Mouse (Mus musculus) limb, embryonic 14.5 days (tissue): ENCODE measurements around the gene Jazf1. TPM values are rescaled to one million over a fixed set of nuclear protein-coding genes. Genes with fewer than 3 reads are reported as not detected.

Experiments used
- ATAC-seq: fragments of 200-750 bp; cut with Nextera tagmentation; 2 replicates; pipeline ENCODE4 v1.8.0; 2017; ENCODE audit warnings: low read depth, moderate number of reproducible peaks, moderate TSS enrichment; ENCODE audit not compliant: low FRiP score
- DNase-seq: peaks from one replicate; pipeline ENCODE4 v3.0.0-alpha.2; 2015; ENCODE audit warnings: low spot score
- H3K27ac ChIP-seq: fragments of 300-500 bp; sonication (generic); replicated peaks from 2 replicates; pipeline ENCODE4 v1.5.1; 2014; ENCODE audit warnings: low read depth, mild to moderate bottlenecking, low read length, moderate library complexity, mixed read lengths
- H3K27me3 ChIP-seq: fragments of 300-500 bp; sonication (generic); 2 replicates; pipeline ENCODE4 v1.6.1; 2014; ENCODE audit warnings: low read length, mixed read lengths; ENCODE audit not compliant: control insufficient read depth, insufficient read depth
- H3K36me3 ChIP-seq: fragments of 300-500 bp; sonication (generic); 2 replicates; pipeline ENCODE4 v1.6.1; 2014; ENCODE audit warnings: mild to moderate bottlenecking, low read length, moderate library complexity, mixed read lengths; ENCODE audit not compliant: control insufficient read depth, insufficient read depth
- H3K4me1 ChIP-seq: fragments of 300-500 bp; sonication (generic); 2 replicates; pipeline ENCODE4 v1.6.1; 2014; ENCODE audit warnings: antibody characterized with exemption, low read length, mixed read lengths; ENCODE audit not compliant: control insufficient read depth, insufficient read depth
- H3K4me2 ChIP-seq: fragments of 300-500 bp; sonication (generic); replicated peaks from 2 replicates; pipeline ENCODE4 v1.6.1; 2014; ENCODE audit warnings: low read depth, mild to moderate bottlenecking, low read length, moderate library complexity; ENCODE audit not compliant: severe bottlenecking
- H3K4me3 ChIP-seq: fragments of 300-500 bp; sonication (generic); replicated peaks from 2 replicates; pipeline ENCODE4 v1.5.1; 2014; ENCODE audit warnings: low read length
- H3K9ac ChIP-seq: fragments of 300-500 bp; sonication (generic); 2 replicates; pipeline ENCODE4 v1.6.1; 2014; ENCODE audit warnings: mild to moderate bottlenecking, low read depth, low read length, moderate library complexity; ENCODE audit not compliant: severe bottlenecking
- H3K9me3 ChIP-seq: fragments of 300-500 bp; sonication (generic); 2 replicates; pipeline ENCODE4 v1.6.1; 2016; ENCODE audit warnings: low read length; ENCODE audit not compliant: control insufficient read depth
- POLR2A ChIP-seq: fragments of 200-500 bp; IDR thresholded peaks from 2 replicates; pipeline ENCODE4 v1.8.0; 2012; ENCODE audit warnings: inconsistent platforms, mild to moderate bottlenecking, moderate library complexity, borderline replicate concordance; ENCODE audit not compliant: insufficient read depth, insufficient read length; ENCODE audit errors: extremely low read depth
- WGBS: fragments of 180-500 bp; shearing (Covaris S2); extraction: QIAGEN DNeasy Blood & Tissue Kit; methylation state at CpG from one replicate; pipeline ENCODE4 v1.1.7; 2014; 5-methylcytosine and 5-hydroxymethylcytosine counted together
- polyA plus RNA-seq, 2 experiments: library from polyadenylated mRNA; depleted of rRNA in 1 of 2; stranded (reverse) in 1 of 2; unstranded in 1 of 2; fragments of >200 nt; fragmentation: Nextera tagmentation in 1 of 2; extraction: Ambion mirVana in 1 of 2; gene quantifications; 2 replicates each; pipeline versions ENCODE4 v1.2.1 to v1.2.3; 2012 to 2014

Gene Jazf1
- polyA plus RNA-seq, 2 experiments: 13.2 to 22.0 TPM

DNA sequence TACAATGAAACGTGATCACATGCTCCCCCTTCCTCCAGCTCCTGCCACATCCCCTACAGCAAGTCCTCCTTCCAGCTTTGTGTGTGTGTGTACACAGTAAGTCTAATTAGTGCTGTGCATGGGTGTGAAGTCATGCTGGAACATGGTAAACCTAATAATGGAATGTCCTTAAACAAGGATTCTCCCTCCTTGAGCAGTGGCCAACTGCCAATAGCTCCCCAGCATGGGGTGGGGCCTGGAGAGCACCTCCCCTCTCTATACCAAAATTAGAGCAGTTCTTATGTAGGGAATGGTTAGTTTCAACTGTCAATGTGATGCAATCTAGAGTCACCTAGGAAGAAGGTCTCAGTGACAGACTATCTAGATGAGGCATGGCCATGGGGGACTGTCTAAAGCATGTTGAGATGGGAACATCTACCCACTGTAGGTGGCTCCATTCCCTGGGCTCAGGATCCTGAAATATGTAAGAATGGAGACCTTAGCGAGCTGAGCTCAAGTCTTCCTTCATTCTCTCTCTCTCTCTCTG is 240.6 kb downstream of the Jazf1 start:
- H3K27me3 ChIP-seq: no peaks in the 10 kb centered on the region
- no peak overlapping the region for H3K4me3 ChIP-seq
- no peaks in the 10 kb centered on the region for H3K9me3 ChIP-seq
- peaks cover 35% of the 10 kb centered on the region for H3K4me1 ChIP-seq
- TF ChIP-seq POLR2A: no peak
- no peak overlapping the region for H3K9ac ChIP-seq
- H3K27ac ChIP-seq: no peak overlapping the region
- ATAC-seq (no peak), DNase-seq (no peak)
- no peaks in the 10 kb centered on the region for H3K36me3 ChIP-seq
- H3K4me2 ChIP-seq: no peak overlapping the region
- WGBS: 87% methylated on average over 2 of the region's 2 CpGs

- H3K27me3 ChIP-seq: no peaks in the 10 kb centered on the region
- H3K4me2 ChIP-seq: no peak overlapping the region
- H3K4me3 ChIP-seq: no peak overlapping the region
- H3K4me1 ChIP-seq: peaks cover 41% of the 10 kb centered on the region
- 59% methylated on average over 5 of the region's 5 CpGs for WGBS
- no peak overlapping the region for H3K9ac ChIP-seq
- H3K36me3 ChIP-seq: no peaks in the 10 kb centered on the region
- ATAC-seq (no peak), DNase-seq (no peak)
- TF ChIP-seq POLR2A: no peak
- H3K9me3 ChIP-seq: no peaks in the 10 kb centered on the region
- no peak overlapping the region for H3K27ac ChIP-seq
These were observed 242.9 kb downstream of the Jazf1 start for GRCm38 (mm10) chr6:52825535-52825934.

DNA sequence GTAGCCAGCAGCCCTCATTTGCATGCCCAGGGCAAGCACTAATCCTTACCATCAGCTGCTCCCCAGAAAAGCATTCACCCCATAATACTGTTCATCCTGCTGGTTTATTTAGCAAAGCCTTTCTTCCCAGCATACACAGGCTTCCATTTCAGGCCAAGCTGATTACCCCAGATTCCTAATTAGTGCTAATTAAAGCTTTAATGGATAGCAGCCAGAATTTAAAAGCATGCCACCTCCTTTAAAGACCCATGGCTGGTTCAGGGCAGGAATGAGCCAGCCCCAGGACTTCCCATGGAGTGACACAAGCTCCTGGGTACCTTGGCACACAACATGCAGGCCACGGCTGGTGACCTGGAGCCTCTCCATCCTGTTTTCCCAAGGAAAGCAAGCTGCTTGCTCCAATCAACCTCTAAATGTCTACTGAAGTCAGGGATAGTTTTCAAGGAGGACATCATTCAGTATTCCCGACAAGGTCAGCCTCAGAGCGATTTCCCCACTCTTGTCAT is 243.4 kb downstream of the Jazf1 start:
- peaks cover 41% of the 10 kb centered on the region for H3K4me1 ChIP-seq
- DNase-seq (no peak), ATAC-seq (no peak)
- H3K27ac ChIP-seq: no peak overlapping the region
- no peaks in the 10 kb centered on the region for H3K27me3 ChIP-seq
- TF ChIP-seq POLR2A: no peak
- no peaks in the 10 kb centered on the region for H3K36me3 ChIP-seq
- H3K9ac ChIP-seq: no peak overlapping the region
- H3K4me3 ChIP-seq: no peak overlapping the region
- no peaks in the 10 kb centered on the region for H3K9me3 ChIP-seq
- 60% methylated on average over 3 of the region's 3 CpGs for WGBS
- no peak overlapping the region for H3K4me2 ChIP-seq

DNA sequence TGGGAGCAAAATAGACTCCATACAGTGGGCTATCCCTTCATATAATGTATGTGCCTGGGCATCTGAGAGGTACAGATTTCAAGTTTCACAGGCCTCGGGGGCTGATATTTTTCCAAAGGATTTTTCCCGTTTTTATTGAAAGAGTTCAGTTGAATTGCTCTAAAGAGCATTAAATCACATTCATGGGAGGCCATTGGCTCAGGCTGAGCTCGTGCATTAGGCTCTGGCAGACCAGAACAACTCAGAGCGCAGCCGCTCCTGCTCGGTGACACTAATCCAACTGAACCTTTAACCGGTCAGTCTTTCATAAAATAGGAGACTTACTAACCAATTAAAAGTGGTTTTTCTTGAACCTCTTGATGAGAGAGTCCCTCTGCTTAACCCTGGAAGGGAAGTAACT is 245.4 kb downstream of the Jazf1 start:
- no peak overlapping the region for H3K4me3 ChIP-seq
- no peaks in the 10 kb centered on the region for H3K9me3 ChIP-seq
- no peak overlapping the region for H3K4me2 ChIP-seq
- H3K36me3 ChIP-seq: no peaks in the 10 kb centered on the region
- H3K27ac ChIP-seq: 0 out of 2 replicates have a peak overlapping the region, but pooled peaks have one; percentile 26
- peaks cover 29% of the 10 kb centered on the region for H3K4me1 ChIP-seq
- H3K27me3 ChIP-seq: no peaks in the 10 kb centered on the region
- DNase-seq (peak; percentile 61), ATAC-seq (no peak)
- H3K9ac ChIP-seq: no peak overlapping the region
- WGBS: 25% methylated on average over 7 of the region's 7 CpGs
- no peak for TF ChIP-seq POLR2A

GRCm38 (mm10) chr6:52822625-52823024 is 245.8 kb downstream of the Jazf1 start:
- Histone ChIP-seq H3K9ac (no peak overlapping the region), H3K4me2 (no peak overlapping the region), H3K27ac (0 out of 2 replicates have a peak overlapping the region, but pooled peaks have one; percentile 26), H3K9me3 (no peaks in the 10 kb centered on the region), H3K36me3 (no peaks in the 10 kb centered on the region), H3K27me3 (no peaks in the 10 kb centered on the region), H3K4me3 (no peak overlapping the region), H3K4me1 (peaks cover 29% of the 10 kb centered on the region)
- DNase-seq (no peak), ATAC-seq (no peak)
- 52% methylated on average over 2 of the region's 2 CpGs for WGBS
- no peak for TF ChIP-seq POLR2A
